In genomic region chr8:34736214-34736613, GRCm38 (mm10) we compare ENCODE assay signal across 23 mouse cellular contexts.
"Had no signal": no experiment of that assay in that cellular context is flagged by ENCODE, and none has a peak within 500 bp of the region (broad histone marks: within the 10 kb centered on the region; RNA-seq: fewer than 3 reads in every experiment).

No protein-coding gene starts in this region.

- H3K27ac ChIP-seq: liver, embryonic 15.5 days; lung, embryonic 15.5 days; macrophage; midbrain, embryonic 10.5 days; midbrain, embryonic 12.5 days; neural tube, embryonic 13.5 days; neural tube, embryonic 15.5 days had no signal

- DNase-seq: liver, postnatal 0 days; lung, adult 2 months; lung, postnatal 14 days; lung, postnatal 36 days; retina, postnatal 1 day; right cerebral cortex, adult 18-20 months; right cerebral cortex, postnatal 25 days; right cerebral cortex, postnatal 4 days; spleen, adult 18-20 months; thymus, adult 18-20 months; thymus, postnatal 25 days; thymus, postnatal 4 days had no signal

- H3K4me3 ChIP-seq: liver, embryonic 15.5 days; lung, embryonic 15.5 days; megakaryocyte, embryonic 14.5 days; midbrain, embryonic 10.5 days; midbrain, embryonic 12.5 days; myocyte; neural tube, embryonic 13.5 days; neural tube, embryonic 15.5 days had no signal

- H3K9ac ChIP-seq: liver, embryonic 15.5 days; liver, postnatal 0 days; lung, embryonic 15.5 days; midbrain, embryonic 12.5 days; neural tube, embryonic 13.5 days; neural tube, embryonic 15.5 days had no signal

- H3K4me2 ChIP-seq: liver, embryonic 15.5 days; lung, embryonic 15.5 days; midbrain, embryonic 12.5 days; neural tube, embryonic 13.5 days; neural tube, embryonic 15.5 days had no signal

- H3K36me3 ChIP-seq: liver, embryonic 15.5 days; lung, embryonic 15.5 days; midbrain, embryonic 10.5 days; midbrain, embryonic 12.5 days; neural tube, embryonic 13.5 days; neural tube, embryonic 15.5 days had no signal

- H3K4me1 ChIP-seq: liver, embryonic 15.5 days; lung, embryonic 15.5 days; neural tube, embryonic 15.5 days had no signal

- H3K9me3 ChIP-seq: liver, embryonic 15.5 days; lung, embryonic 15.5 days; midbrain, embryonic 10.5 days; midbrain, embryonic 12.5 days; neural tube, embryonic 13.5 days; neural tube, embryonic 15.5 days had no signal

- H3K27me3 ChIP-seq: lung, embryonic 15.5 days; midbrain, embryonic 12.5 days; neural tube, embryonic 13.5 days; neural tube, embryonic 15.5 days had no signal

- ATAC-seq: liver, postnatal 0 days; lung, postnatal 0 days; midbrain, embryonic 16.5 days had no signal
